Mouse (Mus musculus) retina, adult 2 months (tissue): ENCODE data around the gene Dhodh.

Source experiments
- DNase-seq: peaks from one replicate; pipeline ENCODE4 v3.0.0-alpha.2; 2012; ENCODE audit warnings: low read depth, low spot score

Gene Dhodh

GRCm38 (mm10) chr8:109608271-109609152 is at the start of gene Dhodh:
Gene Dhodh (minus strand): TSS chr8:109608673.
- peak; percentile 88 for DNase-seq

DNA sequence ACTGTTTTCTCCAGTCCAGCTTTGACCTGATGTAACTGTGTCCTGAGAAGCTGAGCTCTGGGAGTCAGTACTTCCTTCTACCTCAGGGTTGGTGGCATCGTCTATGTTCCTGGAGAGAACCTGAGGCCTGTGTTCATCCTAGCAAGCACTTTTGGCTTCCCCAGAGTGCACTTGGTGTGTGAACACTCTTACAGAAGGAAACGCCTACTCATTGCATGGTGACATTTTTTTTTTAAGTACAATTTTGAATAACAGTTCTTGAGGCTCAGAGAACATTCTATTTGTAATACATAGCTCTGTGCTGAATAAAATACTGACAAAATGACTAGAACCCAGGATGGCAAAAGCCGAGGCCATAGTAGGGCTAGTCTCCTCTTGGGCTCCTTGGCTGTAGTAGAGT is 48.4 kb upstream of the Dhodh start:
- no peak for DNase-seq

- no peak for DNase-seq
Measured at GRCm38 (mm10) chr8:109650801-109651200, 42.3 kb upstream of the Dhodh start.

GRCm38 (mm10) chr8:109648469-109648868 is 40.0 kb upstream of the Dhodh start:
- no peak for DNase-seq

DNA sequence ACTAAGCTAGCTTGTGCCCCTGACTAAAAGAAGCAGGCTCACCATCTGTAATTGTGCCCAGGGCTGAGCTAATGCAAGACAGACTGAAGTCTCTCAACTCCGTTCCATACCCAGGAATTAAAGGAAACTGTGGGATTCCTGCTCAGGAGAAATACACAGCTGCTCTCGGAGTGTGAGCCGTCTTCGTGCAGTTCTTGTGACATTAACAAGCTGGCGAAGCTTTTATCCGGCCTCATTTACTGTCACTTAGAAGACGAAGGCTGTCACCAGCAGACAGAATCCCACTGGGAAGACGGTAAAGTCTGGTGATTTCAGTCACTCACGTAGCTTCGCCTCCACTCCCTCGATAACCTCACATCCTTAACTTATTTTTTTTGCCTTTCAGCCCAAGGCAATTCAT is 38.9 kb upstream of the Dhodh start:
- no peak for DNase-seq

DNA sequence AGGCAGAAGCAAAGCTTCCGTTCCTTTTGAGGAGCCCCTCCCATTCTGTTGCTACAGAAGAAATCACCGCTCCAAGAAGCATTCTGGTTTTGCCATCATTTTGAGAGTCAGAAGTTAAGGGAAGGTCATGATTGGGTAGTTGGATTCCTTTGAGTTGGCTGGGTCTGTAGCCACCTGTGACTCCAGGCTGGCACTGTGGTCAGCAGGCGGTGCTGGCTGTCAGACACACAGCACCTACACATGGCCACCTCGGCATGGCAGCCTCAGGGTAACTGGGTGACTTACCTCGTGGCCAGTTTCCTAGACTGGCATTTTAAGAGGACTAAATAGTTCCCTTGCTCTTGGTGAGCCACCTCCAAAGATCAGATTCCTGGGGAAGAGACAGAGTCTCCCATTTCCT is 32.8 kb upstream of the Dhodh start:
- no peak for DNase-seq

- no peak for DNase-seq
Measured at GRCm38 (mm10) chr8:109640410-109640809, 31.9 kb upstream of the Dhodh start.

GRCm38 (mm10) chr8:109638851-109639250 is 30.4 kb upstream of the Dhodh start:
- DNase-seq: no peak

- no peak for DNase-seq
Measured at GRCm38 (mm10) chr8:109635146-109635545, 26.7 kb upstream of the Dhodh start.

DNA sequence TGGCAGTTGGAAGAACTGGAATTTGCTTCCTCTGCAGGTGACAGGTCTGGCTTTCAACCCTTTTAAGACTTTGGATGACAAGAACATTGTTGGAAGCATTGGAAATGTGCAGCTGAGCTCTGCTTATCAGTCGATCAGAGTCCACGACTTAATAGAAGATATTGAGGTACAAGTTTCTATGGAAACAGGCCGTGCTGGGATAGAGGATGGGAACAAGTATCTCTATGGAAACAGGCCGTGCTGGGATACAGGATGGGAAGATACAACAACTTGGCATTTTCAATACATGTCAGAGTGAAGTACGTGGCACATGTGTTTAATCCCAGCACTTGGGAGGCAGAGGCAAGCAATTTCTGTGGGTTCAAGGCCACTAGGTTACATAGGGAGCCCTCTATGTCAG is 24.0 kb upstream of the Dhodh start:
- DNase-seq: no peak

DNA sequence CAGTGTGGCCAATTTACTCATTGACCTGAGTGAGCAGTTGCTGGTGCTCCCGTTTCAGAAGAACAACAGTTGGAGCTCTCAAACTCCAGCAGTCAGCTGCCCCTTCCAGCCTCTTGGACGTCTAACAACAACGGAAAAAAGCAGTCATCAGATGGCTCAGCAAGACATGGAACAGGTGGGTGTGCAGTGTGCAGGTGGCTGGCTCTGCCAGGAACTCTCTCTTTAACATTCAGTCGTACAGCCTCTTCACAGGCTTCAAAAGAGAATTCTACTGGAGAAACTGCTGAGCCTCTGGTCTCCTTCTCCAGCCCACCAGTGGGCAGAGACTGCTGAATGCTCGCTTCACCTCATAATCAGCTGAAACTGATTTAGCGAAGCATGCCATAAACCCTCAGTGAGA is 20.2 kb upstream of the Dhodh start:
- DNase-seq: no peak

DNA sequence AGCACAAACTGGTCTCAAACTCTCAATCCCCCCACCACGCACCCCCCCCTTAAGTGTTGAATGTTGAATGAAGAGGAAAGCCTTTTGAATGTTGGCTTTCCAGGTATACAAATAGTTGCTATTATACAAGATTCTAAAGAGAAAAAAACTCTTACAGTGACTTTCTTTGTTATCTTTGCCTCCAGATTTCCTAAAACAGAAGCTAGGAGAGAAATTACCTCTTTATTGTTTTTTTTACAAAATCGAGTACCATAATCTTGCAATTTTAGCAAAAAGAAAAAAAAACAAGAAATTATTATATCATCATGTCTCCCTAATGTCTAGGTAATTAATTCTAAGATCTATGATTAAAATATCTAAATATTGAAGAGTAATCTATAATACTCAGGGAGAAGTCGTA is 7.1 kb upstream of the Dhodh start:
- no peak for DNase-seq

DNA sequence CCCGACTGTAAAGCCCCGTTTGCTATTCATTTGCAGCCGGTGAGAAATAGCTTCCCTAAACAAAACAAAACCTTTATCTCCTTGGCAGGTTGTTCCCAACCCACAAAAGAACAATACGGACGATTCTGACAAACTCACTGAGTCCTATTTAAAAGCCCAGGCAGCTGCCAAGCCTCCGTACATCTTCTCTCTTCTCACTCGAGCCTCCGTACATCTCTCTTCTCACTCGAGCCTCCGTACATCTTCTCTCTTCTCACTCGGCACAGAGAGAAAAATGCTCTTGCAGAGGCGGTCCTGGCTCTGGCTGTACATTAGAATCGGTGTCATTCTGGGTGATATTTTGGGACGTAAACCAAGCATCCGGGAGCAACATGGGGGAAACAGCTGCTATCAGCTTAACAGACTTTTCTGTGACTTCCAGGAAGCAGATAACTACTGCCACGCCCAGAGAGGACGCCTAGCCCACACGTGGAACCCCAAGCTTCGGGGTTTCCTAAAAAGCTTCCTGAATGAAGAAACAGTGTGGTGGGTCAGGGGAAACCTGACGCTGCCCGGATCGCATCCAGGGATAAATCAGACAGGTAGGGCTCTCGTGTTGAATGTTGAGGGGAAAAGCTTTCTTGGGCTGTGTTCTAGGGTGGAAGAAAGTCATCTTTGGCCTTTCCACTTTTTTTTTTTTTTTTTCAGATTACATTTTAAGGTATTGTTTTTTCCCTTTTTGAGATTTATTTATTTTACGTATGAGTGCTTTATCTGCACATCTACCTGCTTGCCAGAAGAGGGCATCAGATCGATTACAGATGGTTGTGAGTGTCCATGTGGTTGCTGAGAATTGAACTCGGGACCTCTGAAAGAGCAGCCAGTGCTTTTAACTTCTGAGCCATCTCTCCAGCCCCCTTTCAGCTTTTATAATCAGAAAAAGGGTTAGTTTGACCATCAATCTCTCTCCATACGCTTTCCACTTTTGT is 6.1 kb upstream of the Dhodh start, which contains the start of gene Pkd1l3:
Gene Pkd1l3, plus strand, starts transcription at position 275 of the 968 bp plus-strand sequence.
- no peak for DNase-seq

- DNase-seq: no peak
Measured at GRCm38 (mm10) chr8:109609153-109609502, 655 bp upstream of the Dhodh start.

DNA sequence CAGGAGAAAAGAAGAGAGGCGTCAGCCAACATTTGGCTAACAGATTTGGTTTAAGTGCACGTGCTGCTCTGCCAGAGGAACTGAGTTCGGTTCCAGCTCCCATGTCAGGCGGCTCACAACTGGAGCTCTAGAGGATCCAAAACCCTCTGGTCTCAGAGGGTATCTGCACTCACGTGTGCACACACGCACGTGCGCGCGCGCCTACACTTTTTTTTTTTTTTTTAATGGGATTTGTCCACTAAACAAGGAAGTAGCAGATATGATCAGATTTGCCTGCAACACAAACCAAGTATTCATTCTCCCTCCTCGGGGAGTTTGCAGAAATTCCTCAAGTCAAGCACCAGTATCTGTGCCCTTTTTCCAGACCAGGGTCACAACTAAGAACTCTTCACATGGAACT is 823 bp downstream of the Dhodh start:
- DNase-seq: no peak

- no peak for DNase-seq
Measured at GRCm38 (mm10) chr8:109606725-109607124, 1.7 kb downstream of the Dhodh start.

GRCm38 (mm10) chr8:109595854-109596253 is 12.6 kb downstream of the Dhodh start:
- DNase-seq: no peak

DNA sequence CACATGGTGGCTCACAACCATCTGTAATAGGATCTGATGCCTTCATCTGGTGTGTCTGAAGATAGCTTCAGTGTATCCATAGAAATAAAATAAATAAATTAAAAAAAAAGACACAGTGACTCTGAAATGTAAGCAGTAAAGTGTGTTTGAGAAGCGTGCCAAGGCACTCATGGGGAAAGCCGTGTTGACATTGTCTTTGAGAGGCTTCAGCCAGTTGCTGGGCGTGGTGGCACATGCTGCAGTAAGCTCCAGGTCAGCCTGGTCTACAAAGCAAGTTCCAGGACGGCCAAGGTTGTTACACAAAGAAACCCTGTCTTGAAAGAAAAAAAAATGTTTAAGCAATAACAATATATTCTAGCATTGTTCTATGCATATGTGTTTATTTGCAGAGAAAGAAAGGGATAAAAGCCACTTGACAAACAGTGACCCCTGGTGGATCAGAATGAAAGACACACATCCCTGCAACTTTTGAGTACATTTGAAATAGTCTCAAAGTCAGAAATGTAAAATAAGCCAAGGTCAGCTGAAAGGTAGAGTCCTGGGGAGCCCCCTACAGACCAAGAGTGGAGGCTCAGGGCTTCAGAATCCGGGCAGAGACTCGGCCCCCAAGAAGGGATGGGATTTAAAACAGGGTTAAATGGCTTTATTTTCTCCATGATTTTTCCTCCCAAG is 15.2 kb downstream of the Dhodh start:
- DNase-seq: no peak

DNA sequence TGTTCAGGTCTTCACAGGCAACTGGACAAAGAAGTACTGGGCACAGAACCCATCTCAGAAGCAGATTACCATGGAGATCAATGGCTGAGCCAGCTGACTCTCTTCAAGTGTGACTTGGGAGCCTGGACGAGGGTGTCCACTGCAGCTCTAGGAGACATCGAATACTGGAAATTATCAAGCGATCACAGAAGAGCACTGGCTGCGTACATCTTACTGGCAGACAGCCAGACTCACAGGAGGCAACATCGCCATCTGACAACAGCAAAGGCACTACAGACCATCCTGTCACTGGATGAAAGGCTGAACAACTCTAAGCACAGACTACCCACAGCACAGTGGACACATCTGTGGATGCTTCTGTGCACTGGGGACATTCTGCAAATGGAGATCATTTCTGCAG is 16.3 kb downstream of the Dhodh start:
- no peak for DNase-seq

DNA sequence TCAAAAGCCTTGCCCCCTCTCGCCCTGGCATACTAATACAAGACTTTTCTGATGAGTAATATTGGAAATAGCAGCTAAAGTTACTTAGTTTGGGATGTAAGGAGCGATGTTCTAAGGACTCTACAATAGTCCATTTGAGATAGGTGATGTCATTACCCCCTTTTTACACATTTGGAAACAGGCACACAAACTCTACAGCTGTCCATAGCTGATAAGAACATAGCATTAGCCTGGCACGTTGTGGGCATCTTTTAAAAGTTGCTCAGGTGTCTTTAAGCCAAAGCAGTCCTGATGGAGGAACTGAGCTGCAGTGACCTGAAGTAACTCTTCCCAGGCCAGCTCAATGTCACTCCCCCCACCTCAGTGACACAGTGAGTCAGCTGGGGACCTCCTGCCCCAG is 17.1 kb downstream of the Dhodh start:
- DNase-seq: no peak

GRCm38 (mm10) chr8:109590901-109591300 is 17.6 kb downstream of the Dhodh start:
- no peak for DNase-seq

DNA sequence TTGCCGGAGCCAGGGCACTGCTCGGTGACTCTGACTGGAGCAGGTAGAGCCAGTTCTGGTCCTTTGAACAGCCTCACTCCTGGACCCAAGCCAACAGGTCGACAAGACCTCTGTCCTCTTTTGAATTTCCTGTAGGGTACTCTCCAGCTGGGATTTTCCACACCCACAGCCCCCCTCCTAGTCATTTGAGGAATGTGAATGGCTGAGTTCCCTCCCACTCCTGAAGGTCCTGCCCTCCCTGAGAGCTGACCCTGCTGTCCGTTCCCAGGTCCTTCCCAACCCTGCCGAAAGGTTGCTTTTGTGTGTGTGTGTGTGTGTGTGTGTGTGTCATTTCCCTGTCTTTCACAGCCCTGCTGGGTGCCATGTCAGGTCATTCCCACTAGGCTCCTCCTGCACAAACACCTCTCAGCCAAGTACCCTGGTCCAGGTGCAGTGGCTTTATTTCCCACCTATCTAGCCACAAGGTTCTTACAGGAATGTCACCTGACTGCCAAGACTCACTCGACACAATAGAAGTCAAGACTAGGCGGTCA is 21.4 kb downstream of the Dhodh start:
- DNase-seq: no peak
